Mouse (Mus musculus): ENCODE measurements around the gene Crybb2. TPM values are rescaled to one million over a fixed set of nuclear protein-coding genes. Genes with fewer than 3 reads are reported as not detected.

Gene Crybb2
- not detected in 2 replicates for polyA plus RNA-seq (2012; rRNA removed)

DNA sequence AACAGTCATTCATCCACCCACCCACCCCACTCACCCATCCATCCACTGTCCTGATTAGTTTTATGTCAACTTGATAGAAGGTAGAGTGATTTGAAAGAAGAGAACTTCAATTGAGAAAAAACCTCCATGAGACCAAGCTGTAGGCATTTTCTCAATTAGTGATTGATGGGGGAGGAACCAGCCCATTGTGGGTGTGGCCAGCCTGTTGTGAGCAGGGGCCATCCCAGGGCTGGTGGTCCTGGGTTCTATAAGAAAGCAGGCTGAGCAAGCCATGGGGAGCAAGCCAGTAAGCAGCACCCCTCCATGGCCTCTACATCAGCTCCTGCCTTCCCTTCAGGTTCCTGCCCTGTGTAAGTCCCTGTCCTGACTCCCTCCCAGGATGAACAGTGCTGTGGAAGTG, at the start of gene Crybb2:
TSS of gene Crybb2 (minus strand) at position 101 of the 400 bp plus-strand sequence.

DNA sequence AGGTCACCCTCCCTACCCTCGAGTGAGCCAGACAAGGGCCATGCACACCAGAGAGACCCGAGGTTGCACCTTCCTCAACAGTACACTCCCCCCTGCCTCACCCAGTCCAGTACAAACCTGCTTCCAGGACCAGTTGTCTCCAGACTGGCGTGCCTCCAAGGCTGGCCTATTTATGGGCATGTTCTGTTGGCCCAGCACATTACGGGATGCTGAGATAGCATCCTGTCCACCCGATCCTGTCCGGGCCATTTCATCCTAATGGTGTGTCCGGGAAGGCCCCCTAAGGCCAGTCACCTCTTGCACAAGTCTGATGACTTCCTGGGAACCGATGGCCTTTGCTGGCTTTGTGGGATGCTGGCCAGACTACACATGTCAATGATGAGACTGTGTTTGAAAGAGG, 11.5 kb upstream of the Crybb2 start, which contains the start of gene Crybb3:
TSS of gene Crybb3 (minus strand) at position 146 of the 400 bp plus-strand sequence.

DNA sequence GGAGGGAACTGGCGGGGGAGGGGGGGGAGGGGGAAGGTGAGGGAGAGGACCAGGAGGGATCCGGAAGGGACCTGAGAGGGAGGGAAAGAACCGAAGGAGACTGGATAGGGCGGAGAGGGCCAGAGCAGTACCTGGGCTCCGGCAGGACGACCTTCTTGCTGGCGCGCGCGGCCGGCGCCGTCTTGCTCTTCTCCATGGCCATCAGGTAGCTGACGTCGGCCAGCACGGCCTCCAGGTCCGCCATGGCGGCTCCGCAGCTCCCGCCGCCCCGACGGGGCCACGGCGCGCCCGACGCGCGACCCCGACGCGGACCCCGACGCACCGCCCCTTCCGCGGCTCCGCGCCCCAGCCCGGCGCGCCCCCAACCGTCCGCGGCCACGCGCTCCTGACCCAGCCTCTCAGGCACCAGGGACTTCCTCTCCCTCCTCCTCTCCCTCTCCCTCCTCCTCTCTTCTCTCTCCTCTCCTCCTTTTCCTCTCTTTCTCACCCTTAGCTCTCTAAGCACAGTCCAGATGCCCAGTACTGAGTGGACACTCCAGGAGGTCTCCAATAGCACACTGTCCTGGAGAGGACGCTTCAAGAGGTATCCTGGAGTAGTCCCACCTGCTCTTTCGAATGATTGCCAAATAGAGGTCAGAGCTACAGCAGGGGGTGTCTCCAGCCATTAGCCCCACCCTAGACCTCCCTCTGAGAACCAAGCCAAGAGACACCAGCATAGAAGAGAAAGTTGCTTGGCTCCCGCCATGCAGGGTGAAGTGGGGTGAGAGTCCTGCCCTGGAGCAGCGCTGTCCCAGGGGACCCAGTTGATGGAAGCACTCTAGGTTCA, 54.5 kb downstream of the Crybb2 start, which contains the start of gene Grk3:
TSS of gene Grk3 (minus strand) at position 556 of the 826 bp plus-strand sequence.

Other genes starting within 250 kb of the Crybb2 start
- 0.02 and 0.20 TPM in 2 replicates for gene Myo18b, start 173.8 kb downstream of the Crybb2 start, polyA plus RNA-seq (2012; rRNA removed)
- gene Grk3, start 54.3 kb downstream of the Crybb2 start, polyA plus RNA-seq (2012; rRNA removed) = 1.7 and 2.2 TPM in 2 replicates
- gene Crybb3, start 11.5 kb upstream of the Crybb2 start, polyA plus RNA-seq (2012; rRNA removed) = 0.06 and 0.10 TPM in 2 replicates
- 1.0 and 1.1 TPM in 2 replicates for gene 2900026A02Rik, start 151.1 kb upstream of the Crybb2 start, polyA plus RNA-seq (2012; rRNA removed)
- not detected in 2 replicates for gene Tmem211, start 156.8 kb upstream of the Crybb2 start, polyA plus RNA-seq (2012; rRNA removed)
- gene Sgsm1, start 240.7 kb upstream of the Crybb2 start, polyA plus RNA-seq (2012; rRNA removed) = 1.1 and 1.3 TPM in 2 replicates